Mouse (Mus musculus) kidney, adult 2 months (tissue): ENCODE data around the gene Tfr2.

Experiments used
- CTCF ChIP-seq: fragments of 200-500 bp; conservative IDR thresholded peaks from 2 replicates; pipeline ENCODE4 v1.5.1; 2011; ENCODE audit warnings: low read depth, mild to moderate bottlenecking, control low read depth, low read length, moderate library complexity, mixed read lengths; ENCODE audit not compliant: insufficient read depth, insufficient read length
- POLR2A ChIP-seq: fragments of 200-500 bp; IDR thresholded peaks from one replicate; pipeline ENCODE4 v1.6.1; 2011; ENCODE audit warnings: low read depth, low read length, control low read depth

DNA sequence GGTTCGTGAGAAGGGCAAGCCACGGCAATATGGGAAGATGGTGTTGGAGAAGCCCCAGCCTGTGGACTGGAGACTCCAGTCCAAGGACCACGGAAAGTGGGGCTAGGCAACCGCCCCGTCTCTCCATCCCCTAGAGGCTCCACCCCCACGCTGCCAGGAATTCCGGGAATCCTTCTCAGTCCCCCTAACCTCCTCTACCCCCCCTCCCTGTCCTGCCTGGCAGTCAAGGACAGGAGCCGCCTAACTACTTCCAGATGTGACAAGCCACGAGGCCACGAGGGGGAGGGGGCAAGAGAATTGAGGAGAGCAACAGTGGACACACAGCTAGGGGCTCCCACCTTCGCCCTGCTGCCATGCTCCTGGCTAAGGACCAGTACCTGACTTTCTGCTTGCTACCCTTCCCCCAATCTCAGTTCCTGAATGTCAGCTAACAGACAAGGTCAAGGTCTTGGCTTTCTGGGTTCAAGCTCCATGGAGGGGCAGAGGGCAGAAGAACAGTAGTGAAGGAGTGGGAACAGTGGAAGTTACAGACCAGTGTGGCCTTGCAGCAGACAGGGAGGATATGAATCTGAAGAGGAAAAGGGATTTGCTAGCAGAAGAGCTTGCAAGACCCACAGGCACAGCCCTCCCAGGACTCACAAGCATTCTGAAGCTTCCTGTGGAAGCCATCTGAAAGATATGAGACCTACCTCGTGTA is 41.1 kb downstream of the Tfr2 start:
- TF ChIP-seq CTCF, result no peak
- no peak for TF ChIP-seq POLR2A
